Mouse (Mus musculus): ENCODE data around the gene Ssh2. TPM values are rescaled to one million over a fixed set of nuclear protein-coding genes. Genes with fewer than 3 reads are reported as not detected.

Gene Ssh2
- polyA plus RNA-seq (2014; fragmentation: Illumina TruSeq; extraction: RNeasy Lipid Tissue Mini Kit (QIAGEN cat#74804); ENCODE audit: low read depth, low replicate concordance): 7.8 TPM

GRCm38 (mm10) chr11:77215951-77216760 lies at the start of gene Ssh2:
TSS of gene Ssh2 (plus strand) at chr11:77216287.

GRCm38 (mm10) chr11:77188868-77189267 lies 27.2 kb upstream of the Ssh2 start, which contains the start of gene Efcab5:
TSS of gene Efcab5 (minus strand) at chr11:77188968.

DNA sequence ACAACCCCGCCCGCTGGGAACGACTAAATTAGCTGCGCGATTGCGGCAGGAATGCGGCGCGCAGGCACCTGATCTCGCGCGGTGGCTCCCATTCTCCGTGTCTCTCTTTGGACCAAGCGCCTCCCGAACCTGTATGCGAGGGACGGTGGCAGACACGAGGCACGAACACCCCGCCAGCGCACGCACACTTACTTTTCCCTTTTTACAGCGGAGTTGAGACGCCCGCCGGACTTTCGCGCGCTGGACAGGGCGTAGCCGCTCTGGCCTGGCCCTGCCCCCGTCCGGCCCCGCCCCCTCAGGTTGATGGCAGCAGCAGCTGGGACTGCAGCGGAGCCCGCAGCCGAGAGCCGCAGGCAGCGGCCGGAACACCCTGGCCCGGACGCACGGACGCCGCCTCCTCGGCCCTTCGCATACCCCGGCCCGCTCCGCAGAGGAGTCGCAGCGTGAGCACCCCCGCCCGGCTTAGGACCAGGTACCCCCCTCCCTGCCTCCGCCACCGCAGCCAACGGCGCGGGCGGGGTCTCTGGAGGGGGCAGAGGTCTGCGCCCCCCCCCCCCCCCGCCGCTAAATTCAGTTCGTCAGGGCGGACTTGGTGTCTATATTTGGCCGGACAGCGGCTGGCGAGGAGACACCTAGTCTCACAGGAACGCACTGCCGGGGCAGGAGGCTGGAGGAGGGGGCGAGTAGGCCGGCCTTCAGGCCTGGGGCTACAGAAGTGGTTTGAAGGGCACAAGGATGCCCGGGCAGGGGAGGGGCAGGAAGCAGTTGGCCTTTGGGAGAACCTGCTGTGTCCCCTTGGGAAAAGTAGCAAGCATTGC lies 246.4 kb downstream of the Ssh2 start, which contains the start of gene Coro6:
Gene Coro6, plus strand, starts transcription at position 129 of the 818 bp plus-strand sequence.

GRCm38 (mm10) chr11:77489591-77490235 lies 273.6 kb downstream of the Ssh2 start, which contains the start of gene Ankrd13b:
TSS of gene Ankrd13b (minus strand) at chr11:77489678.

GRCm38 (mm10) chr11:77493512-77494343 lies 277.6 kb downstream of the Ssh2 start, which contains the start of gene Git1:
TSS of gene Git1 (plus strand) at chr11:77493562.

Other genes starting within 250 kb of the Ssh2 start
- gene Slc6a4, start 217.7 kb upstream of the Ssh2 start, polyA plus RNA-seq (2014; fragmentation: Illumina TruSeq; extraction: RNeasy Lipid Tissue Mini Kit (QIAGEN cat#74804); ENCODE audit: low read depth, low replicate concordance): 0.19 TPM
- gene Nsrp1, start 137.9 kb upstream of the Ssh2 start, polyA plus RNA-seq (2014; fragmentation: Illumina TruSeq; extraction: RNeasy Lipid Tissue Mini Kit (QIAGEN cat#74804); ENCODE audit: low read depth, low replicate concordance): 11.7 TPM
- gene Efcab5, start 27.3 kb upstream of the Ssh2 start, polyA plus RNA-seq (2014; fragmentation: Illumina TruSeq; extraction: RNeasy Lipid Tissue Mini Kit (QIAGEN cat#74804); ENCODE audit: low read depth, low replicate concordance): 0.21 TPM
- gene Coro6, start 246.1 kb downstream of the Ssh2 start, polyA plus RNA-seq (2014; fragmentation: Illumina TruSeq; extraction: RNeasy Lipid Tissue Mini Kit (QIAGEN cat#74804); ENCODE audit: low read depth, low replicate concordance): not detected

Data from liver, adult 10 weeks (tissue).